Mouse (Mus musculus) heart, embryonic 15.5 days (tissue): Measurements from ENCODE around the gene Ninl. TPM values are rescaled to one million over a fixed set of nuclear protein-coding genes. Genes with fewer than 3 reads are reported as not detected.

ENCODE experiments used
- polyA plus RNA-seq: library from polyadenylated mRNA; unstranded; fragments of >200 nt; fragmentation: Nextera tagmentation; extraction: Ambion mirVana; gene quantifications from 2 replicates; pipeline ENCODE4 v1.2.1, GENCODE M21; 2015

Gene Ninl
- polyA plus RNA-seq, 1 experiment from 2014 or later: 2.8 TPM

Other genes starting within 250 kb of the Ninl start
- 34.5 and 45.4 TPM in 2 replicates for gene Abhd12, start 134.6 kb downstream of the Ninl start, polyA plus RNA-seq
- 21.8 and 23.5 TPM in 2 replicates for gene Gins1, start 134.0 kb downstream of the Ninl start, polyA plus RNA-seq
- 19.5 and 22.5 TPM in 2 replicates for gene Nanp, start within 50 bp of the Ninl start, polyA plus RNA-seq
- gene Gm14151, start 53.0 kb upstream of the Ninl start, polyA plus RNA-seq: not detected in 2 replicates
- not detected in 2 replicates for gene Gm14147, start 58.9 kb upstream of the Ninl start, polyA plus RNA-seq